Mouse (Mus musculus): ENCODE results near the gene Mapk8ip1. TPM values are rescaled to one million over a fixed set of nuclear protein-coding genes. Genes with fewer than 3 reads are reported as not detected.
A peak's percentile ranks its signal among the peaks of the same experiment; 100 is the strongest.

Mapk8ip1 gene
- polyA plus RNA-seq, 1 experiment from 2014 or later, result 49.0 TPM

- ATAC-seq (ENCODE audit: insufficient number of reproducible peaks, insufficient read depth, low FRiP score, low TSS enrichment), result no peak
- H3K9ac ChIP-seq, result peak overlapping the region; percentile 77; the same call in 1 of the 2 replicates
- H3K27ac ChIP-seq, result no peak overlapping the region
- no peaks in the 10 kb centered on the region for H3K27me3 ChIP-seq
- 10% methylated on average over 12 of the region's 12 CpGs for WGBS
- 0 out of 2 replicates have a peak, but pooled peaks cover 3% of the 10 kb centered on the region for H3K9me3 ChIP-seq
- peak overlapping the region; percentile 88 for H3K4me2 ChIP-seq (replicated peaks)
- peaks cover 39% of the 10 kb centered on the region for H3K4me1 ChIP-seq
- H3K4me3 ChIP-seq, result peak overlapping the region; percentile 95
- H3K36me3 ChIP-seq, result no peaks in the 10 kb centered on the region
Observed at GRCm38 (mm10) chr2:92434375-92434745, 33.3 kb upstream of the Mapk8ip1 start.

DNA sequence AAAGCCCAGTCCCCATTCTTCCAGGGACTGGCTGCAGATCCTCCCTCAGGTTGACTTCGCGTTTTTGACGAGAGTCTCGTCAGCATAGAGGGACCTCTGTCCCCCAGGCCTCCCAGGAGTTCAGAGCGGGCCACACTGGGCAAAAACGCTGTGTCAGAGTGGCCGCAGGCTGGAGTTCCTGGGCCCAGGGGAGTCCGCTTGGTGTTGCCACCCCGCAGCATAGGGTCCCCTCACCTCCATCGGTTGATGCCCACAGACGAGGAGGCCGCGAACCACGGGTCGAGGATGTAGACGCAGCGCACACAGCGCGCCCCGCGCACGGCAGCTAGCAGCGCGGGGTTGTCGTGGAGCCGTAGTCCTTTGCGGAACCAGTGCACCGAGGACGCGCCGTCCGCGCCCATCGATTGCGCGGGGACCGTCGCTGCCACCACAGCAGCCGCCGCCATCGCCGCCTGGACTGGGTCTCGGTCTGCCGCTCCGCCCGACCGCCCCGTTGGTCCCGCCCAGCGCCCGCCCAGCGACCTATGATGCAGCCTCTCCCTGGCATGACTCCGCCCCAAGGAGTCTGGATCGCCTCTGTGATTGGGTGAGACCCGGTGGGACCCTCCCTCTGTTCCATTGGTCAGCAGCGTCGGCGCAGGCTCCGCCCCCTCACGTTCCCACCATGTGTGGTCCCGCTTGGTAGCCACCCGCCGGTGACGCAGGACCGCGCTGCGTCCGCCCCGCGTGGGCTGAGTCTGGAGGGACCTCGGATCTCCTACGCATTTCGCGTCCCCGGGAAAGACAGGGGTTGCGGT, 32.7 kb upstream of the Mapk8ip1 start, which contains the start of gene Cry2:
Gene Cry2 (minus strand): TSS at position 466 of the 797 bp plus-strand sequence.
- Histone ChIP-seq H3K27ac (0 out of 2 replicates have a peak within 1 kb of the TSS, but pooled peaks have one; percentile 55), H3K27me3 (no peaks in the 10 kb centered on the region), H3K9ac (peak within 1 kb of the TSS; percentile 77), H3K4me3 (peak within 1 kb of the TSS; percentile 95), H3K36me3 (no peaks in the 10 kb centered on the region), H3K4me1 (peaks cover 40% of the 10 kb centered on the region), H3K9me3 (0 out of 2 replicates have a peak, but pooled peaks cover 3% of the 10 kb centered on the region), H3K4me2 (replicated peaks) (peak within 1 kb of the TSS; percentile 88)
- under 1% methylated on average over 72 of the region's 76 CpGs for WGBS
- ATAC-seq (ENCODE audit: insufficient number of reproducible peaks, insufficient read depth, low FRiP score, low TSS enrichment), result peak; percentile 92

- H3K36me3 ChIP-seq, result no peaks in the 10 kb centered on the region
- H3K4me1 ChIP-seq, result peaks cover 48% of the 10 kb centered on the region
- peak overlapping the region; percentile 95 for H3K4me3 ChIP-seq
- no peak for ATAC-seq (ENCODE audit: insufficient number of reproducible peaks, insufficient read depth, low FRiP score, low TSS enrichment)
- H3K9me3 ChIP-seq, result 0 out of 2 replicates have a peak, but pooled peaks cover 3% of the 10 kb centered on the region
- 54% methylated on average over 17 of the region's 17 CpGs for WGBS
- peak overlapping the region; percentile 88 for H3K4me2 ChIP-seq (replicated peaks)
- no peaks in the 10 kb centered on the region for H3K27me3 ChIP-seq
- no peak overlapping the region for H3K27ac ChIP-seq
- H3K9ac ChIP-seq, result peak overlapping the region; percentile 77; the same call in 1 of the 2 replicates
Observed at GRCm38 (mm10) chr2:92432299-92433295, 31.5 kb upstream of the Mapk8ip1 start.

DNA sequence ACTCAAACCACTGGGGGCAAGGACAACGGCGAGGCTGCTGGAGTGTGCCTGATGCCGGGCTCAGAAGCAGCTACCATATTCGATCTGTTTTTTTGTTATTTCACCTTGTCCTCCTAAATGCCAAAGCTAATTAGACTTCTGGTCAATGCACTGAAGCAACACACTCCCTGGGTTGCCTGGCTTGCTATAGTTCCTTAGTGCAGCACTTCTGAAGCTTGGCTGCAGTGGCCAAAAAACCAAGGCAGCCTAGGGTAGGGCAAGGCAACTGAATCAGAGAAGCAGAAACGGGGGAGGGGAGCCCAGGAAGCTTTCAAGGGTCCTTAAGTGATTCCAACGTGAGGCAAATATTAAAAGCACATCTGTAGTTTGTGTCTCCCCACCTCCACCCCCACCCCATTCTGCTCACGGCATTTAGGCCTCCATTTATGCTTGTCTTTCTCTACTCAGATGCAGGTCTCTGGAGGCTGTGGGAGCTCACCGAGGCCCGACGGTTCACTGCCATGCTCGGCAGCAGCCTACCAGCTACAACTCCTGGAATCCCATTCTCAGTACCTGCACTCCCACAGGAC, 30.6 kb upstream of the Mapk8ip1 start:
- Histone ChIP-seq H3K27me3 (no peaks in the 10 kb centered on the region), H3K9me3 (0 out of 2 replicates have a peak, but pooled peaks cover 3% of the 10 kb centered on the region), H3K9ac (peak overlapping the region; percentile 36; the same call in 1 of the 2 replicates), H3K4me1 (peaks cover 49% of the 10 kb centered on the region), H3K27ac (peak overlapping the region; percentile 76), H3K4me2 (replicated peaks) (peak overlapping the region; percentile 88), H3K36me3 (0 out of 2 replicates have a peak, but pooled peaks cover under 1% of the 10 kb centered on the region), H3K4me3 (peak overlapping the region; percentile 95)
- no peak for ATAC-seq (ENCODE audit: insufficient number of reproducible peaks, insufficient read depth, low FRiP score, low TSS enrichment)
- 34% methylated on average over 11 of the region's 11 CpGs for WGBS

- H3K4me3 ChIP-seq, result peak overlapping the region; percentile 95
- H3K4me2 ChIP-seq (replicated peaks), result peak overlapping the region; percentile 88
- peaks cover 52% of the 10 kb centered on the region for H3K4me1 ChIP-seq
- H3K36me3 ChIP-seq, result 0 out of 2 replicates have a peak, but pooled peaks cover 4% of the 10 kb centered on the region
- no peaks in the 10 kb centered on the region for H3K27me3 ChIP-seq
- WGBS, result 66% methylated on average over 21 of the region's 21 CpGs
- peak; percentile 31; the same call in 1 of the 2 replicates for ATAC-seq (ENCODE audit: insufficient number of reproducible peaks, insufficient read depth, low FRiP score, low TSS enrichment)
- no peaks in the 10 kb centered on the region for H3K9me3 ChIP-seq
- peak overlapping the region; percentile 25 for H3K9ac ChIP-seq
- H3K27ac ChIP-seq, result peak overlapping the region; percentile 76
Observed at GRCm38 (mm10) chr2:92430723-92431541, 29.9 kb upstream of the Mapk8ip1 start.

DNA sequence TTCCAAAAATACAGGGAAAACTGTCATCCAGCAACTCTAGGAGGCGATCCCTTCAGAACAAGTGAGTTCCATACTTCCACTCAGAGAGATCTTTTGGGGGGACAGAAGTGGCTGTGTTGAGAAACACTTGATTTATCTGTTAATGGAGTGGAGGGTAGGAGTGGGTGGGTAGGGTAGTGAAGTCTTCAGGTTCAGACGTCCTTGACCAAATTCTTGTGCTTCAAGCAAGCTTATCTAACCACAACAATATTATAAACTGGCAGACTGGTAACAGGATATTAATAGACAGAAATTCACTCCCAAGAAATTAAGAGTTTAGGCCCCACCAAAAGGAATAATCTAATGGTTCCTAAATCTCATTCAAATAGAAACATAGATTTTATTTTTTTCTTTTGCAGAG, 29.0 kb upstream of the Mapk8ip1 start:
- Histone ChIP-seq H3K4me1 (peaks cover 52% of the 10 kb centered on the region), H3K9ac (no peak overlapping the region), H3K4me2 (replicated peaks) (no peak overlapping the region), H3K27ac (no peak overlapping the region), H3K9me3 (no peaks in the 10 kb centered on the region), H3K27me3 (no peaks in the 10 kb centered on the region), H3K4me3 (no peak overlapping the region), H3K36me3 (0 out of 2 replicates have a peak, but pooled peaks cover 4% of the 10 kb centered on the region)
- WGBS, result 79% methylated on average over 2 of the region's 2 CpGs
- no peak for ATAC-seq (ENCODE audit: insufficient number of reproducible peaks, insufficient read depth, low FRiP score, low TSS enrichment)

DNA sequence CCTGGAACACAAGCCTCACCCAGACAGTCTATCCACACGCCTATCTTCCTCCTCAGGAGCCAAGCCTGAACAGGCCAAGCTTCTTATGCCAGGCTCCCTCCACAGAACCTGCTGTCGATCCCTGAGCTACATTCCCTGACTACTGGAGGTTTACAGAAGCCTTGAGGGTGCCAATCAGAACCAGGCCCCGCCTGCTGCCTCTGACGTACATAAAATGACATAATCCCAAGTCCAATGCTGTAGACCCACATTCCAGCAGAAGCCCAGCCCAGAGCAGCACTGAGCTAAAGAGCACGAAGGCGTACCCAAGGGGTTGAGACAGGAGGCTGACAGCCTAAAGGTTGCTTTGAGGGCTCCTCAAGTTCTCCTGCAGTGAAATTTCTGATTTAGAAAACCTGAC, 26.8 kb upstream of the Mapk8ip1 start:
- no peak overlapping the region for H3K27ac ChIP-seq
- 39% methylated on average over 6 of the region's 6 CpGs for WGBS
- peaks cover 48% of the 10 kb centered on the region for H3K4me1 ChIP-seq
- H3K9me3 ChIP-seq, result no peaks in the 10 kb centered on the region
- H3K4me3 ChIP-seq, result no peak overlapping the region
- no peak overlapping the region for H3K9ac ChIP-seq
- no peak overlapping the region for H3K4me2 ChIP-seq (replicated peaks)
- ATAC-seq (ENCODE audit: insufficient number of reproducible peaks, insufficient read depth, low FRiP score, low TSS enrichment), result no peak
- H3K27me3 ChIP-seq, result no peaks in the 10 kb centered on the region
- peaks cover 15% of the 10 kb centered on the region; the same call in 1 of the 2 replicates for H3K36me3 ChIP-seq

DNA sequence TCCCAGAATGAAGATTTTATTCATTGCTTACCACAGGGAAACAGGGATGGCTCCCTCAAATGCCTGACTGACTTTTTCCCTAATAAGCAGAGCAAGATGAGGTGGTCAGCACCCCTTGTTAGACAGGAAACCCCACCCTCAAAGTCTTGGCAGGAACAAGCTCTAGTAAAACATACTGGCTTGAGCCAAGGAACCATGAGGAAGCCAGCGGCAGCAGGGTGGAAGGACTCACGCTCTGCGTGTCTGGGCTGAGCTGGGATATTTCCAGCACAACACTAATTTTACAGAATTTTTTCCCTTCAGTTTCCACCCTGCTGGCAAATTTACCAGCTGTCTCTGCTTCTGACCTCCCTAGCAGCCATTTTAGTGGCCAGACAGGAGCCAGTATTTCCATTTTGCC, 25.4 kb upstream of the Mapk8ip1 start:
- Histone ChIP-seq H3K27me3 (no peaks in the 10 kb centered on the region), H3K4me2 (replicated peaks) (no peak overlapping the region), H3K4me3 (no peak overlapping the region), H3K27ac (peak overlapping the region; percentile 37; the same call in 1 of the 2 replicates), H3K9ac (no peak overlapping the region), H3K9me3 (no peaks in the 10 kb centered on the region), H3K4me1 (peaks cover 34% of the 10 kb centered on the region), H3K36me3 (peaks cover 29% of the 10 kb centered on the region)
- ATAC-seq (ENCODE audit: insufficient number of reproducible peaks, insufficient read depth, low FRiP score, low TSS enrichment), result no peak
- WGBS, result 86% methylated on average over 3 of the region's 3 CpGs

DNA sequence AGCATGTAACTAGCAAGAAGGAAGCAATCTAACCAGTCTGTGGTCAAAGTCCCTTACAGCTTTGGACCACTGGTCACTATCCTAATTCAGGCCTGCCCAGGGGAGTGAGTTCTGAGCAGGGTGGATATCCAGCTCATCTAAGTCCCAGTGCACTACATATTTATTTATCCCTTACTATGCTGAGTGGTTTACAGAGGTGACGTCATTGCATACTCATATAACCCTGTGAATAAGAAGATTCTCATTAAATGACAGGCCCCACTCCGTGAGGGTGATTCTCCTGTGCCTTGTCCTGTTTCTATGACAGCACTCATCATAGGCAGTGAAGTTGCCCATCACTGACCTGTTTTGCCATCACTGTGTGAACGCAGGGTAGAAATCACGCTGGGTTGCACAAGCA, 24.3 kb upstream of the Mapk8ip1 start:
- Histone ChIP-seq H3K27ac (peak overlapping the region; percentile 80; the same call in 1 of the 2 replicates), H3K4me3 (no peak overlapping the region), H3K9me3 (no peaks in the 10 kb centered on the region), H3K4me1 (peaks cover 23% of the 10 kb centered on the region), H3K4me2 (replicated peaks) (no peak overlapping the region), H3K27me3 (no peaks in the 10 kb centered on the region), H3K9ac (no peak overlapping the region), H3K36me3 (peaks cover 40% of the 10 kb centered on the region)
- ATAC-seq (ENCODE audit: insufficient number of reproducible peaks, insufficient read depth, low FRiP score, low TSS enrichment), result no peak
- WGBS, result 89% methylated on average over 4 of the region's 4 CpGs

DNA sequence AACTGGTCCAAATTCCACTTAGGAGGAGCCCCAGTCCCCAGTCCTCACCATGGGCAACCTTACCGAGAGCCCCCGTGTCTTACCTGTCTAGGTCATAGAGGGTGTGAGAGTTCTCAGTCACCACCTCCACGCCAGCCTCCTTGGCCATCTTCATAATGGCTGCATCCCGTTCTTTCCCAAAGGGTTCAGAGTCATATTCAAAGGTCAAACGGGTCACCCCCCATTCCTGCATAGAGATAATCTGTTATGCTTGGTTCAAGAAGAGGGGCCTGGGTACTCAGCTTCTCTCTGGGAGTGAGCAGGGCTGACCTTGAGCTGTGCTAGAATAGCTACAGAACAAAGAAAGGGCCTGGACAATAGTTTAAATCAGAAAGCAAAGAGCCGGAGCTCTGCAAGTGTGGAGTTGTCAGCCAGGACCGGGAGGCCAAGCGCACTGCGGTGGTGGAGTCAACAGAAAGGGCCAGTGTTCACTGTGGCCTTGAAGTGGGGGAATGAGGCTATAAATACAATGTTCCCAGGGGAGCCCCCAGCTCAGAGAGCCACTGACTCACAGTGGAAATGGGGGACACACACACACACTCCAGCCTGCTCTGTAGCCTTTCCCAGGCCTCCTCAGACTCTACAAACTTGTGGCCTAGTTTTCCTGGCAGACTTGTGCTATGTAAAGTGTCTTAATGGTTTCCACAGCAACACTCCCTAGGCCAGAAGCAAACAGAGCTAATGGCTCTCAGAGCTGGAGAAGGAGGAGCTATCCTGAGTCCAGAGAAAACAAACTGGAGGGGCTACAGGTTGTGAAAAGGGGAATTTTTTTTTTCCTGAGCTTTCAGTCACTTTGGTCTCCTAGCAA, 23.6 kb upstream of the Mapk8ip1 start:
- H3K9ac ChIP-seq, result no peak overlapping the region
- peaks cover 22% of the 10 kb centered on the region for H3K4me1 ChIP-seq
- H3K9me3 ChIP-seq, result no peaks in the 10 kb centered on the region
- H3K36me3 ChIP-seq, result peaks cover 45% of the 10 kb centered on the region
- H3K27me3 ChIP-seq, result no peaks in the 10 kb centered on the region
- peak overlapping the region; percentile 80 for H3K27ac ChIP-seq
- ATAC-seq (ENCODE audit: insufficient number of reproducible peaks, insufficient read depth, low FRiP score, low TSS enrichment), result peak; percentile 55
- 78% methylated on average over 9 of the region's 9 CpGs for WGBS
- H3K4me2 ChIP-seq (replicated peaks), result no peak overlapping the region
- H3K4me3 ChIP-seq, result no peak overlapping the region

Data from embryonic facial prominence, embryonic 12.5 days (tissue).